Mouse (Mus musculus): ENCODE data around the gene Amotl1. TPM values are rescaled to one million over a fixed set of nuclear protein-coding genes. Genes with fewer than 3 reads are reported as not detected.
"Not testable (repeated sequence)": the region's sequence is repeated elsewhere in the genome, so short reads cannot be mapped to it uniquely, and the experiment has no call there.

Gene Amotl1
- polyA plus RNA-seq, 1 experiment from 2014 or later = 9.5 TPM

- Histone ChIP-seq H3K9me3 (ENCODE audit: control insufficient read depth, low read length) (no peaks in the 10 kb centered on the region), H3K27me3 (replicated peaks; ENCODE audit: control insufficient read depth, insufficient read depth, low read length) (no peaks in the 10 kb centered on the region), H3K4me2 (no peak overlapping the region), H3K4me1 (replicated peaks; ENCODE audit: control insufficient read depth, insufficient read depth, low read length) (peaks cover 3% of the 10 kb centered on the region; the same call in 1 of the 2 replicates), H3K36me3 (ENCODE audit: control insufficient read depth, insufficient read depth, low read length) (peaks cover 8% of the 10 kb centered on the region; the same call in 1 of the 2 replicates), H3K27ac (ENCODE audit: low read depth, low read length) (no peak overlapping the region), H3K9ac (ENCODE audit: low read depth, low read length) (no peak overlapping the region), H3K4me3 (ENCODE audit: low read depth, low read length) (no peak overlapping the region)
- DNase-seq (ENCODE audit: low spot score) = no peak
- WGBS = 89% methylated on average over 7 of the region's 7 CpGs
- no peak for ATAC-seq (replicated peaks; ENCODE audit: low FRiP score)
Observed at GRCm38 (mm10) chr9:14590666-14591065, 54.2 kb downstream of the Amotl1 start.

- WGBS = 71% methylated on average over 4 of the region's 4 CpGs
- Histone ChIP-seq H3K36me3 (ENCODE audit: control insufficient read depth, insufficient read depth, low read length) (peaks cover 8% of the 10 kb centered on the region; the same call in 1 of the 2 replicates), H3K9ac (ENCODE audit: low read depth, low read length) (no peak overlapping the region), H3K4me2 (no peak overlapping the region), H3K9me3 (ENCODE audit: control insufficient read depth, low read length) (no peaks in the 10 kb centered on the region), H3K27me3 (replicated peaks; ENCODE audit: control insufficient read depth, insufficient read depth, low read length) (no peaks in the 10 kb centered on the region), H3K27ac (ENCODE audit: low read depth, low read length) (no peak overlapping the region), H3K4me3 (ENCODE audit: low read depth, low read length) (no peak overlapping the region), H3K4me1 (replicated peaks; ENCODE audit: control insufficient read depth, insufficient read depth, low read length) (peaks cover 4% of the 10 kb centered on the region; the same call in 1 of the 2 replicates)
- DNase-seq (ENCODE audit: low spot score) = no peak
- no peak for ATAC-seq (replicated peaks; ENCODE audit: low FRiP score)
Observed at GRCm38 (mm10) chr9:14588690-14589089, 56.2 kb downstream of the Amotl1 start.

GRCm38 (mm10) chr9:14585702-14586101 lies 59.2 kb downstream of the Amotl1 start:
- no peak overlapping the region for H3K27ac ChIP-seq (ENCODE audit: low read depth, low read length)
- H3K4me1 ChIP-seq (replicated peaks; ENCODE audit: control insufficient read depth, insufficient read depth, low read length) = peaks cover 4% of the 10 kb centered on the region; the same call in 1 of the 2 replicates
- H3K36me3 ChIP-seq (ENCODE audit: control insufficient read depth, insufficient read depth, low read length) = no peaks in the 10 kb centered on the region
- H3K9ac ChIP-seq (ENCODE audit: low read depth, low read length) = no peak overlapping the region
- H3K9me3 ChIP-seq (ENCODE audit: control insufficient read depth, low read length) = no peaks in the 10 kb centered on the region
- ATAC-seq (replicated peaks; ENCODE audit: low FRiP score) = no peak
- H3K27me3 ChIP-seq (replicated peaks; ENCODE audit: control insufficient read depth, insufficient read depth, low read length) = no peaks in the 10 kb centered on the region
- H3K4me2 ChIP-seq = no peak overlapping the region
- DNase-seq (ENCODE audit: low spot score) = no peak
- WGBS = 69% methylated on average over 1 of the region's 1 CpGs
- no peak overlapping the region for H3K4me3 ChIP-seq (ENCODE audit: low read depth, low read length)

- no peaks in the 10 kb centered on the region for H3K27me3 ChIP-seq (replicated peaks; ENCODE audit: control insufficient read depth, insufficient read depth, low read length)
- no peak for ATAC-seq (replicated peaks; ENCODE audit: low FRiP score)
- H3K9me3 ChIP-seq (ENCODE audit: control insufficient read depth, low read length) = no peaks in the 10 kb centered on the region
- no peak for DNase-seq (ENCODE audit: low spot score)
- 72% methylated on average over 4 of the region's 4 CpGs for WGBS
- H3K9ac ChIP-seq (ENCODE audit: low read depth, low read length) = no peak overlapping the region
- no peak overlapping the region for H3K4me3 ChIP-seq (ENCODE audit: low read depth, low read length)
- H3K4me2 ChIP-seq = no peak overlapping the region
- H3K4me1 ChIP-seq (replicated peaks; ENCODE audit: control insufficient read depth, insufficient read depth, low read length) = no peaks in the 10 kb centered on the region
- H3K36me3 ChIP-seq (ENCODE audit: control insufficient read depth, insufficient read depth, low read length) = no peaks in the 10 kb centered on the region
- H3K27ac ChIP-seq (ENCODE audit: low read depth, low read length) = no peak overlapping the region
Observed at GRCm38 (mm10) chr9:14578960-14579359, 65.9 kb downstream of the Amotl1 start.

- not testable (repeated sequence) for H3K9me3 ChIP-seq (ENCODE audit: control insufficient read depth, low read length); ATAC-seq (replicated peaks; ENCODE audit: low FRiP score); H3K36me3 ChIP-seq (ENCODE audit: control insufficient read depth, insufficient read depth, low read length); DNase-seq (ENCODE audit: low spot score); H3K9ac ChIP-seq (ENCODE audit: low read depth, low read length); H3K4me3 ChIP-seq (ENCODE audit: low read depth, low read length); H3K27me3 ChIP-seq (replicated peaks; ENCODE audit: control insufficient read depth, insufficient read depth, low read length); H3K27ac ChIP-seq (ENCODE audit: low read depth, low read length); H3K4me2 ChIP-seq; H3K4me1 ChIP-seq (replicated peaks; ENCODE audit: control insufficient read depth, insufficient read depth, low read length)
- 56% methylated on average over 2 of the region's 2 CpGs for whole genome bisulfite sequencing
Observed at GRCm38 (mm10) chr9:14576359-14576758, 68.5 kb downstream of the Amotl1 start.

- H3K9me3 ChIP-seq (ENCODE audit: control insufficient read depth, low read length) = no peaks in the 10 kb centered on the region
- H3K4me3 ChIP-seq (ENCODE audit: low read depth, low read length) = no peak overlapping the region
- no peaks in the 10 kb centered on the region for H3K4me1 ChIP-seq (replicated peaks; ENCODE audit: control insufficient read depth, insufficient read depth, low read length)
- no peak overlapping the region for H3K4me2 ChIP-seq
- no peaks in the 10 kb centered on the region; the same call in 1 of the 2 replicates for H3K36me3 ChIP-seq (ENCODE audit: control insufficient read depth, insufficient read depth, low read length)
- no peaks in the 10 kb centered on the region for H3K27me3 ChIP-seq (replicated peaks; ENCODE audit: control insufficient read depth, insufficient read depth, low read length)
- ATAC-seq (replicated peaks; ENCODE audit: low FRiP score) (no peak), DNase-seq (ENCODE audit: low spot score) (no peak)
- 63% methylated on average over 12 of the region's 12 CpGs for WGBS
- H3K9ac ChIP-seq (ENCODE audit: low read depth, low read length) = no peak overlapping the region
- H3K27ac ChIP-seq (ENCODE audit: low read depth, low read length) = no peak overlapping the region
Observed at GRCm38 (mm10) chr9:14574760-14575399, 70.0 kb downstream of the Amotl1 start.

- DNase-seq (ENCODE audit: low spot score) (no peak), ATAC-seq (replicated peaks; ENCODE audit: low FRiP score) (no peak)
- H3K27ac ChIP-seq (ENCODE audit: low read depth, low read length) = no peak overlapping the region
- no peak overlapping the region for H3K4me2 ChIP-seq
- no peak overlapping the region for H3K9ac ChIP-seq (ENCODE audit: low read depth, low read length)
- no peaks in the 10 kb centered on the region for H3K27me3 ChIP-seq (replicated peaks; ENCODE audit: control insufficient read depth, insufficient read depth, low read length)
- H3K36me3 ChIP-seq (ENCODE audit: control insufficient read depth, insufficient read depth, low read length) = peaks cover 5% of the 10 kb centered on the region; the same call in 1 of the 2 replicates
- H3K9me3 ChIP-seq (ENCODE audit: control insufficient read depth, low read length) = no peaks in the 10 kb centered on the region
- no peak overlapping the region for H3K4me3 ChIP-seq (ENCODE audit: low read depth, low read length)
- WGBS = 76% methylated on average over 4 of the region's 4 CpGs
- no peaks in the 10 kb centered on the region for H3K4me1 ChIP-seq (replicated peaks; ENCODE audit: control insufficient read depth, insufficient read depth, low read length)
Observed at GRCm38 (mm10) chr9:14569175-14569975, 75.5 kb downstream of the Amotl1 start.

- Histone ChIP-seq H3K9me3 (ENCODE audit: control insufficient read depth, low read length) (no peaks in the 10 kb centered on the region), H3K4me2 (no peak overlapping the region), H3K27me3 (replicated peaks; ENCODE audit: control insufficient read depth, insufficient read depth, low read length) (no peaks in the 10 kb centered on the region), H3K9ac (ENCODE audit: low read depth, low read length) (no peak overlapping the region), H3K4me3 (ENCODE audit: low read depth, low read length) (no peak overlapping the region), H3K4me1 (replicated peaks; ENCODE audit: control insufficient read depth, insufficient read depth, low read length) (no peaks in the 10 kb centered on the region), H3K36me3 (ENCODE audit: control insufficient read depth, insufficient read depth, low read length) (peaks cover 5% of the 10 kb centered on the region; the same call in 1 of the 2 replicates), H3K27ac (ENCODE audit: low read depth, low read length) (no peak overlapping the region)
- ATAC-seq (replicated peaks; ENCODE audit: low FRiP score) (no peak), DNase-seq (ENCODE audit: low spot score) (no peak)
- WGBS = 57% methylated on average over 2 of the region's 2 CpGs
Observed at GRCm38 (mm10) chr9:14568487-14568886, 76.4 kb downstream of the Amotl1 start.
